Mouse (Mus musculus): ENCODE data around the gene Ogdhl. TPM values are rescaled to one million over a fixed set of nuclear protein-coding genes. Genes with fewer than 3 reads are reported as not detected.
"Not testable (repeated sequence)": the region's sequence is repeated elsewhere in the genome, so short reads cannot be mapped to it uniquely, and the experiment has no call there.

Ogdhl gene
- total and polyA plus RNA-seq, 2 experiments from 2014 or later, result 23.3 to 32.0 TPM

DNA sequence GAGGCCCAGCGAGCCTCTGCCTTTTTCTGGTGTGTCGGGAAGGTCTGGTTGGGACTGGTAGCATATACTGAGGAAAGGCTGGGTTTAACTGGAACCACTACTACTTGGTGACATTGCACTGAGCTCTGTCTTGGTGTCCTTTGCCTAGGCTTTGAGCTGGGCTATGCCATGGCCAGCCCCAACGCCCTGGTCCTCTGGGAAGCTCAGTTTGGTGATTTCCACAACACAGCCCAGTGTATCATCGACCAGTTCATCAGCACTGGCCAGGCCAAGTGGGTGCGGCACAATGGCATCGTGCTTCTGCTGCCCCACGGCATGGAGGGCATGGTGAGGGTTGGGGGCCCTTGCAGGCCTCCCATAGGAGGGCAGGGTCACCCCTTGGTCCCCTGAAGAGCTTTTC, 22.4 kb downstream of the Ogdhl start:
- no peak overlapping the region for H3K27ac ChIP-seq (ENCODE audit: low read depth, low read length)
- no peaks in the 10 kb centered on the region for H3K9me3 ChIP-seq (ENCODE audit: low read length)
- H3K36me3 ChIP-seq (ENCODE audit: insufficient read depth), result peaks cover 80% of the 10 kb centered on the region
- no peaks in the 10 kb centered on the region for H3K27me3 ChIP-seq (ENCODE audit: insufficient read depth, low read length)
- H3K4me1 ChIP-seq (ENCODE audit: insufficient read depth), result no peaks in the 10 kb centered on the region
- H3K9ac ChIP-seq, result no peak overlapping the region
- 92% methylated on average over 7 of the region's 7 CpGs for WGBS
- ATAC-seq (no peak), DNase-seq (no peak)
- H3K4me2 ChIP-seq (ENCODE audit: low read depth), result no peak overlapping the region
- TF ChIP-seq CTCF (IDR thresholded peaks at IDR 0.05; ENCODE audit: low read depth), result no peak
- no peak overlapping the region for H3K4me3 ChIP-seq (ENCODE audit: low read depth, low read length)

DNA sequence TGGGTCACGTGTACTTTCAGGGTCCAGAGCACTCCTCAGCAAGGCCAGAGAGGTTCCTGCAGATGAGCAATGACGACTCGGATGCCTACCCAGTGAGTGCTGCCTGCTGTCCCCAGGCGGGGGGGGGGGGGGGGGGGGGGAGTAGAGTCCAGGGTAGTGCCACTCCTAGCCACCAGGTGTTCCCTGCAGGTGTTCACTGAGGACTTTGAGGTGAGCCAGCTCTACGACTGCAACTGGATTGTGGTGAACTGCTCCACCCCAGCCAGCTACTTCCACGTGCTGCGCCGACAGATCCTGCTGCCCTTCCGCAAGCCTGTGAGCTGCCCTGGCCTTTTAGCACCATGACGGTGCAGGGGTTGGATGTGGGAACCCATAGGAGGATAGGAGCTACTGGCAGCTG, 22.9 kb downstream of the Ogdhl start:
- WGBS, result 86% methylated on average over 9 of the region's 10 CpGs
- Histone ChIP-seq H3K27me3 (ENCODE audit: insufficient read depth, low read length) (no peaks in the 10 kb centered on the region), H3K36me3 (ENCODE audit: insufficient read depth) (peaks cover 77% of the 10 kb centered on the region), H3K9ac (no peak overlapping the region), H3K27ac (ENCODE audit: low read depth, low read length) (no peak overlapping the region), H3K4me2 (ENCODE audit: low read depth) (no peak overlapping the region), H3K4me1 (ENCODE audit: insufficient read depth) (no peaks in the 10 kb centered on the region), H3K4me3 (ENCODE audit: low read depth, low read length) (no peak overlapping the region), H3K9me3 (ENCODE audit: low read length) (no peaks in the 10 kb centered on the region)
- ATAC-seq (no peak; the same call in 1 of the 2 replicates), DNase-seq (no peak)
- no peak for TF ChIP-seq CTCF (IDR thresholded peaks at IDR 0.05; ENCODE audit: low read depth)

DNA sequence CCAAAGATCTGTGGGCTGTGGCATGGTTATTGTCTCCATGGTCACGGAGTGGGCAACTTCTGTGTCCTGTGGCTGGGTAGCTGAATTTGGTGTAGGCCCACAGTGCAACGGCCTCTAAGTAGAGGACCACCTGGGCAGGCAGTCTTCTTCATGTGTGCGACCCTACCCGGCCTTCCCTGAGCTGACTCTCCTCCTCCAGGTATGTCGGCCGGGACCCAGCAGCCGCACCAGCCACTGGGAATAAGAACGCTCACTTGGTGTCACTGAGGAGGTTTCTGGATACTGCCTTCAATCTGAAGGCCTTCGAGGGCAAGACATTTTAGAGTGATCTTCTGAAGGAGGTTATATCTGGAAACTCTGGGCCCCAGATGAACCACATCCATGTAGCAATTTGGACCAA, 25.5 kb downstream of the Ogdhl start:
- Histone ChIP-seq H3K4me1 (ENCODE audit: insufficient read depth) (no peaks in the 10 kb centered on the region), H3K4me3 (ENCODE audit: low read depth, low read length) (no peak overlapping the region), H3K36me3 (ENCODE audit: insufficient read depth) (peaks cover 51% of the 10 kb centered on the region), H3K27ac (ENCODE audit: low read depth, low read length) (no peak overlapping the region), H3K9ac (no peak overlapping the region), H3K9me3 (ENCODE audit: low read length) (no peaks in the 10 kb centered on the region), H3K4me2 (ENCODE audit: low read depth) (no peak overlapping the region), H3K27me3 (ENCODE audit: insufficient read depth, low read length) (no peaks in the 10 kb centered on the region)
- TF ChIP-seq CTCF (IDR thresholded peaks at IDR 0.05; ENCODE audit: low read depth), result no peak
- no peak for DNase-seq
- 95% methylated on average over 9 of the region's 9 CpGs for WGBS
- no peak for ATAC-seq

DNA sequence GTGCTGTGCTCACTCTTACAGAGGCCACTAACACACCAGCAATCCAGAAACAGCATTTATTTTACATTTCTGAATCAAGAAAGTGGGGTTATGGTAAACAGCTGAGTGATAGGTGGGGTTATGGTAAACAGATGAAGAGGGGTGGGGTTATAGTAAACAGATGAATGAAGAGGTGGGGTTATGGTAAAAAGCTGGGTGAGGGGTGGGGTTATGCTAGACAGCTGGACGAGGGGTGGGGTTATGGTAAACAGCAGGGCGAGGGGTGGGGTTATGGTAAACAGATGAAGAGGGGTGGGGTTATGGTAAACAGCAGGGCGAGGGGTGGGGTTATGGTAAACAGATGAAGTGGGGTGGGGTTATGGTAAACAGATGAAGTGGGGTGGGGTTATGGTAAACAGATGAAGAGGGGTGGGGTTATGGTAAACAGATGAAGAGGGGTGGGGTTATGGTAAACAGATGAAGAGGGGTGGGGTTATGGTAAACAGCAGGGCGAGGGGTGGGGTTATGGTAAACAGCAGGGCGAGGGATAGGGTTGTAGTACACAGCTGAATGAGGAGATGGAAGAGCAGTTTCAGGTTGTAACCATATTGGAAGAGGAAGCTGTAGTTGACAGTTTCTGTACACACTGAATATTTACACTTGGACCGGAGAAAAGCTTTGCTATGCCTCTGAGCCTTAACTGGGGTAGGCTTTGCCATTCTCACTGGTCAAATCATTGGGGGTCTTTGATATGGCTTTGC, 29.5 kb downstream of the Ogdhl start:
- not testable (repeated sequence) for H3K27me3 ChIP-seq (ENCODE audit: insufficient read depth, low read length); ATAC-seq; H3K4me3 ChIP-seq (ENCODE audit: low read depth, low read length); H3K9ac ChIP-seq; H3K4me1 ChIP-seq (ENCODE audit: insufficient read depth); H3K27ac ChIP-seq (ENCODE audit: low read depth, low read length); DNase-seq; H3K4me2 ChIP-seq (ENCODE audit: low read depth); H3K9me3 ChIP-seq (ENCODE audit: low read length)
- peaks cover 19% of the 10 kb centered on the region for H3K36me3 ChIP-seq (ENCODE audit: insufficient read depth)
- 28% methylated on average over 6 of the region's 6 CpGs for WGBS

DNA sequence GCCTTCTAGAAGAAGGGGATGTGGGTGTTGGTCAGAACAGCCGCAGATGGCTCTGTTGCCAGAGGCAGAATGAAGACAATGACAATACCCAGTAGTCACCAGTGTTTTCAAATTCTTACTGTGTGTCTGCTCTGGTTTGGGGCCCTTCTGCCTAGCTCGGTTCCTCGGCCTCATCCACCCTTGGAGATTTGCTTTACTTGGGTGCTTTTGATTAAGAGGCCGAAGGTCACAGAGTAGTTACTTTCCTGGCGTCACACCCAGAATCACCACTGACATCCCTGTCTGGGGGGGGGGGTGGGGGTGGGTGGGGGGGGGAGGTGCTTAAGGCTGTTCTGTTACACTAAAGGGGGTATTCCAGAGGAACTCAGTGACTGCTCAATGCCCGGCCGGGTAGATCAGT, 42.5 kb downstream of the Ogdhl start:
- H3K27ac ChIP-seq (ENCODE audit: low read depth, low read length), result no peak overlapping the region
- TF ChIP-seq CTCF (IDR thresholded peaks at IDR 0.05; ENCODE audit: low read depth), result no peak
- H3K4me2 ChIP-seq (ENCODE audit: low read depth), result no peak overlapping the region
- no peak overlapping the region for H3K4me3 ChIP-seq (ENCODE audit: low read depth, low read length)
- WGBS, result 67% methylated on average over 7 of the region's 7 CpGs
- H3K9me3 ChIP-seq (ENCODE audit: low read length), result no peaks in the 10 kb centered on the region
- no peaks in the 10 kb centered on the region for H3K36me3 ChIP-seq (ENCODE audit: insufficient read depth)
- no peak for ATAC-seq
- H3K4me1 ChIP-seq (ENCODE audit: insufficient read depth), result no peaks in the 10 kb centered on the region
- no peak overlapping the region for H3K9ac ChIP-seq
- H3K27me3 ChIP-seq (ENCODE audit: insufficient read depth, low read length), result no peaks in the 10 kb centered on the region
- DNase-seq, result no peak

DNA sequence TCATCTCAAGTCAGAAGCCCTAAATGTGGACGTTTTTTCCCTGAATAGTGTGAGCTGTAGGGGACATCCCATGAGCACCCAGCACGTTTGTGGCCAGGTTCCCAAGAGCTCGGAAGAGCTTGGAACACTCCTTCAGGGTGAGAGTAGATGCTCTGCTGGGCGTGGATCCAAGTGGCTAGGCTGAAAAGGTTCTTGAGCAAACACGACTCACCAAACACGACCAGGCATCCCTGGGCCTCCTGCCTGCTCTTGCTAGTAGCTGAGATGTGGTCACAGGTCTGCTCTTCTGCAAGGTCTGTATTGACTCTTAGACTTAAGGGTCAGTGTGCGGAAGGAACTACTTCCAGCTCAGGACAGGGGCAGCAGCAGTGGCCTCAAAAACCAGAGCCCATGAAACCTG, 47.9 kb downstream of the Ogdhl start:
- Histone ChIP-seq H3K4me3 (ENCODE audit: low read depth, low read length) (no peak overlapping the region), H3K9me3 (ENCODE audit: low read length) (no peaks in the 10 kb centered on the region), H3K4me1 (ENCODE audit: insufficient read depth) (no peaks in the 10 kb centered on the region), H3K4me2 (ENCODE audit: low read depth) (no peak overlapping the region), H3K36me3 (ENCODE audit: insufficient read depth) (no peaks in the 10 kb centered on the region), H3K27ac (ENCODE audit: low read depth, low read length) (no peak overlapping the region), H3K27me3 (ENCODE audit: insufficient read depth, low read length) (no peaks in the 10 kb centered on the region), H3K9ac (no peak overlapping the region)
- DNase-seq (no peak), ATAC-seq (no peak)
- TF ChIP-seq CTCF (IDR thresholded peaks at IDR 0.05; ENCODE audit: low read depth), result no peak
- WGBS, result 68% methylated on average over 7 of the region's 7 CpGs

DNA sequence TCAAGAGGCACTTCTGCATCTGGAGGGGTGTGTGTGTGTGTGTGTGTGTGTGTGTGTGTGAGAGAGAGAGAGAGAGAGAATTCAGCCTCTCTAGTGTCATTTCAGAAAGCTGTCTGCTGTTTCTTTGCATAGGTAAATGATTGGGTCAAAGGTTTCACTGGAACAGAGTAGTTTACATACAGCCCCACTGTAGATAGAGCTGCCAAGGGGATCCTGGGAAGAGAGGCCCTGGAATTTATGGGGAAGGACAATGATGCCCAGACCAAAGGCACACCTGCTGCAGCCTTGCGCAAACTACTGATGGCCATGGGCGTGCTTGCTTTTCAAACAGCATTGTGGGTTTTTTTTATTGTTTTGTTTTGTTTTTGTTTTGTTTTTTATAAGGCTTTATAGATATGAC, 50.7 kb downstream of the Ogdhl start:
- ATAC-seq, result no peak

More for the DNA sequence above, 50.7 kb downstream of the Ogdhl start:
- H3K27me3 ChIP-seq (ENCODE audit: insufficient read depth, low read length), result no peaks in the 10 kb centered on the region
- TF ChIP-seq CTCF (IDR thresholded peaks at IDR 0.05; ENCODE audit: low read depth), result no peak
- H3K9ac ChIP-seq, result no peak overlapping the region
- H3K36me3 ChIP-seq (ENCODE audit: insufficient read depth), result no peaks in the 10 kb centered on the region
- H3K4me1 ChIP-seq (ENCODE audit: insufficient read depth), result no peaks in the 10 kb centered on the region
- H3K9me3 ChIP-seq (ENCODE audit: low read length), result no peaks in the 10 kb centered on the region
- H3K4me3 ChIP-seq (ENCODE audit: low read depth, low read length), result no peak overlapping the region
- H3K27ac ChIP-seq (ENCODE audit: low read depth, low read length), result no peak overlapping the region
- 90% methylated on average over 2 of the region's 2 CpGs for WGBS
- no peak overlapping the region for H3K4me2 ChIP-seq (ENCODE audit: low read depth)
- DNase-seq, result no peak
